Mouse (Mus musculus) neural tube, embryonic 12.5 days (tissue): ENCODE data around the gene Drd1. TPM values are rescaled to one million over a fixed set of nuclear protein-coding genes. Genes with fewer than 3 reads are reported as not detected.

ENCODE experiments used
- ATAC-seq: fragments of 200-750 bp; cut with Nextera tagmentation; 2 replicates; pipeline ENCODE4 v1.8.0; 2017; ENCODE audit warnings: low read depth, mild to moderate bottlenecking, moderate TSS enrichment, moderate library complexity; ENCODE audit not compliant: low FRiP score
- H3K27ac ChIP-seq: fragments of 300-500 bp; sonication (generic); 2 replicates; pipeline ENCODE4 v1.5.1; 2016
- H3K27me3 ChIP-seq: fragments of 300-500 bp; sonication (generic); replicated peaks from 2 replicates; pipeline ENCODE4 v1.6.1; 2016; ENCODE audit warnings: mild to moderate bottlenecking
- H3K36me3 ChIP-seq: fragments of 300-500 bp; sonication (generic); 2 replicates; pipeline ENCODE4 v1.6.1; 2016; ENCODE audit warnings: mild to moderate bottlenecking
- H3K4me1 ChIP-seq: fragments of 300-500 bp; sonication (generic); 2 replicates; pipeline ENCODE4 v1.6.1; 2016
- H3K4me2 ChIP-seq: fragments of 300-500 bp; sonication (generic); replicated peaks from 2 replicates; pipeline ENCODE4 v1.6.1; 2016; ENCODE audit warnings: mild to moderate bottlenecking
- H3K4me3 ChIP-seq: fragments of 300-500 bp; sonication (generic); 2 replicates; pipeline ENCODE4 v1.5.1; 2016
- H3K9ac ChIP-seq: fragments of 300-500 bp; sonication (generic); 2 replicates; pipeline ENCODE4 v1.6.1; 2016; ENCODE audit warnings: mild to moderate bottlenecking
- H3K9me3 ChIP-seq: fragments of 300-500 bp; sonication (generic); 2 replicates; pipeline ENCODE4 v1.6.1; 2016; ENCODE audit warnings: mild to moderate bottlenecking
- WGBS: fragments of 180-500 bp; shearing (Covaris S2); methylation state at CpG from one replicate; pipeline ENCODE4 v1.1.7; 2016; 5-methylcytosine and 5-hydroxymethylcytosine counted together
- polyA plus RNA-seq: library from polyadenylated mRNA; unstranded; fragments of >200 nt; fragmentation: Nextera tagmentation; extraction: Ambion mirVana; gene quantifications from 2 replicates; pipeline ENCODE4 v1.2.1, GENCODE M21; 2016

Drd1 gene
- polyA plus RNA-seq, 1 experiment from 2014 or later: 0.53 TPM

DNA sequence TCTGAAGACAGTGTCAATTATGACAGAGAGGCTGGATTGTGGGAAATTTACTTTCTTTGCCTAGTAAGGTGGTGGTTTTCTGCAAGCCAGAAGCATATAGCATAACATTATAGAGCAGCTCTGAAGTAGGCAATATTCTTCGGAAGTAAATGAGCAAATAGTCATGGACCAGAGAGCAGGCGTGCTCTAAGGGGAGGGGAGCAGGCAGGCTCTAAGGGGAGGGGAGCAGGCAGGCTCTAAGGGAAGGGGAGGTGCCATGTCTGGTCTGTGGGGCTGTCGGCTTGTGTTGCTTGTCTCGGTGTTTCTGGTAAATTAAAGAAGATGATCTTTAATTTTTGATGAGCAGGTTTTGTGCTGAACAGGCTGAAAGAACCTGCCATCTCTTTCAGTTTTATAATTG lies 28.7 kb upstream of the Drd1 start:
- H3K4me3 ChIP-seq: no peak overlapping the region
- H3K9ac ChIP-seq: no peak overlapping the region
- ATAC-seq: no peak
- H3K4me2 ChIP-seq: no peak overlapping the region
- peaks cover 35% of the 10 kb centered on the region for H3K36me3 ChIP-seq
- WGBS: 67% methylated on average over 4 of the region's 4 CpGs
- H3K27me3 ChIP-seq: no peaks in the 10 kb centered on the region
- H3K27ac ChIP-seq: no peak overlapping the region
- no peaks in the 10 kb centered on the region for H3K9me3 ChIP-seq
- no peaks in the 10 kb centered on the region; the same call in 1 of the 2 replicates for H3K4me1 ChIP-seq

- Histone ChIP-seq H3K4me2 (no peak overlapping the region), H3K4me3 (no peak overlapping the region), H3K9ac (no peak overlapping the region), H3K27ac (no peak overlapping the region), H3K27me3 (no peaks in the 10 kb centered on the region), H3K4me1 (no peaks in the 10 kb centered on the region; the same call in 1 of the 2 replicates), H3K9me3 (no peaks in the 10 kb centered on the region), H3K36me3 (peaks cover 23% of the 10 kb centered on the region)
- 85% methylated on average over 5 of the region's 5 CpGs for WGBS
- no peak for ATAC-seq
These were observed 27.4 kb upstream of the Drd1 start for GRCm38 (mm10) chr13:54082946-54083345.

GRCm38 (mm10) chr13:54080785-54081184 lies 25.3 kb upstream of the Drd1 start:
- no peaks in the 10 kb centered on the region for H3K27me3 ChIP-seq
- no peaks in the 10 kb centered on the region for H3K9me3 ChIP-seq
- H3K4me2 ChIP-seq: no peak overlapping the region
- no peak for ATAC-seq
- H3K36me3 ChIP-seq: peaks cover 5% of the 10 kb centered on the region; the same call in 1 of the 2 replicates
- WGBS: 91% methylated on average over 1 of the region's 1 CpGs
- no peaks in the 10 kb centered on the region; the same call in 1 of the 2 replicates for H3K4me1 ChIP-seq
- no peak overlapping the region for H3K4me3 ChIP-seq
- H3K27ac ChIP-seq: no peak overlapping the region
- H3K9ac ChIP-seq: no peak overlapping the region

- Histone ChIP-seq H3K9me3 (no peaks in the 10 kb centered on the region), H3K27me3 (no peaks in the 10 kb centered on the region), H3K27ac (no peak overlapping the region), H3K4me3 (no peak overlapping the region), H3K36me3 (no peaks in the 10 kb centered on the region), H3K4me1 (no peaks in the 10 kb centered on the region; the same call in 1 of the 2 replicates), H3K4me2 (no peak overlapping the region), H3K9ac (no peak overlapping the region)
- 82% methylated on average over 12 of the region's 12 CpGs for WGBS
- no peak for ATAC-seq
These were observed 24.6 kb upstream of the Drd1 start for GRCm38 (mm10) chr13:54079782-54080759.

DNA sequence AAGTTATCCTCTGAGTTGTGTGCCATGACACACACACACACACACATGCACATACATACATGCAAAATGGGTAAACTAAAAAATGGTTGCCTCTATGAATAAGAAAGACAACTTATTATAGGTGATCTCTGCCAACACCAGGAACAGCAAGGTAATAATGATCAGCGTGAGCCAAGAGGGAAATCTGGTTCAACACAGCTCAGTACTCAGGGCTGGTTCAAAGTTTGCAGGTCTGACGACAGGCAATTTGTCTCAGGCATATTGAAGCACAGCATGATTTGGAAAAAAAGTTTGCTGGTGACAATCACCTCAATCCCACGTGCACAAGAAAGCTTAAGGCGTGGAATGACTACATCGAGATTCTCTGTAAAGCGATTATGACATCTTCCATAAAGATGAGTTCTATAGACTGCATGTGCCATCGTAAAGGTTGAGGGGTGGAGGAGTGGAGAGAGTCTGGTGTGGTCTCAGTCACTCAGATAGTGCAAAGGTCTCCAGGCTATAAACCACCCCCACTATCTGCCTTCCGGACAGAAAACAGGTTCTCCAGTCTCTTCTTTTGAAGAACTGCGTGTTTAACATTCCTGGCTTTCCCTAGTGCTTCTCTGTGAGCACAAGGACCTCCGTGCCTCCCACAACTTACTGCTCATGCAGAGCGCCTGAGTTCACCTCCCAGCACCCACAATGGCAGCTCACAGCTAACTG lies 22.1 kb upstream of the Drd1 start:
- Histone ChIP-seq H3K36me3 (no peaks in the 10 kb centered on the region), H3K27ac (no peak overlapping the region), H3K9me3 (no peaks in the 10 kb centered on the region), H3K4me2 (no peak overlapping the region), H3K4me3 (no peak overlapping the region), H3K27me3 (no peaks in the 10 kb centered on the region), H3K4me1 (0 out of 2 replicates have a peak, but pooled peaks cover 9% of the 10 kb centered on the region), H3K9ac (no peak overlapping the region)
- WGBS: 84% methylated on average over 11 of the region's 11 CpGs
- ATAC-seq: no peak

- H3K27ac ChIP-seq: no peak overlapping the region
- no peak for ATAC-seq
- H3K4me2 ChIP-seq: no peak overlapping the region
- 93% methylated on average over 11 of the region's 11 CpGs for WGBS
- no peaks in the 10 kb centered on the region for H3K27me3 ChIP-seq
- H3K9me3 ChIP-seq: no peaks in the 10 kb centered on the region
- no peaks in the 10 kb centered on the region for H3K36me3 ChIP-seq
- no peak overlapping the region for H3K9ac ChIP-seq
- H3K4me1 ChIP-seq: peaks cover 15% of the 10 kb centered on the region; the same call in 1 of the 2 replicates
- no peak overlapping the region for H3K4me3 ChIP-seq
These were observed 21.4 kb upstream of the Drd1 start for GRCm38 (mm10) chr13:54076762-54077460.

DNA sequence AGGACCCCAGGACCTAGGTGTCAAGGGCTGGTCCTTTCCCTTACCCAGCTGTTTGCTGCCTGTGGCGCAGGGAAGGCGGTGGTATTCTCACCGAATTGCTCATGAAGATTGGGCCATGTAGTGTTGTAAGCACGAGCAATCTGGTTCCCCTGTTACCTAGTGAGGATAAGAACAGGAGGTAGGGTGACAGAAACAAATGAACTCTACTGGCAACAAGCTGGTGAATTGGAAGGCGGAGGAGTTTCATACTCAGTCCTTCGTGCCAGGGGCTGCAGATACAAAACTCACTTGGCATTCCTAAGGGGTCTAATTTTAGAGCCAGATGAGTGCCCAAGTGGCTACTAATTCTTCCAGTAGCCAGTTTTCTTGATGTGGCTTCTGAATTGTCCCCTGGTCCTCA lies 20.5 kb upstream of the Drd1 start:
- H3K9ac ChIP-seq: no peak overlapping the region
- H3K4me3 ChIP-seq: no peak overlapping the region
- H3K4me1 ChIP-seq: peaks cover 15% of the 10 kb centered on the region; the same call in 1 of the 2 replicates
- H3K27me3 ChIP-seq: no peaks in the 10 kb centered on the region
- no peak overlapping the region for H3K4me2 ChIP-seq
- WGBS: 96% methylated on average over 6 of the region's 6 CpGs
- no peak for ATAC-seq
- H3K36me3 ChIP-seq: no peaks in the 10 kb centered on the region
- no peaks in the 10 kb centered on the region for H3K9me3 ChIP-seq
- no peak overlapping the region for H3K27ac ChIP-seq

GRCm38 (mm10) chr13:54075416-54075815 lies 19.9 kb upstream of the Drd1 start:
- ATAC-seq: no peak
- no peaks in the 10 kb centered on the region for H3K36me3 ChIP-seq
- H3K27ac ChIP-seq: no peak overlapping the region
- 87% methylated on average over 2 of the region's 2 CpGs for WGBS
- no peaks in the 10 kb centered on the region for H3K9me3 ChIP-seq
- no peak overlapping the region for H3K4me3 ChIP-seq
- H3K4me2 ChIP-seq: no peak overlapping the region
- H3K27me3 ChIP-seq: no peaks in the 10 kb centered on the region
- H3K4me1 ChIP-seq: peaks cover 15% of the 10 kb centered on the region; the same call in 1 of the 2 replicates
- H3K9ac ChIP-seq: no peak overlapping the region

- no peak overlapping the region for H3K9ac ChIP-seq
- H3K4me2 ChIP-seq: peak overlapping the region; percentile 67
- no peaks in the 10 kb centered on the region for H3K27me3 ChIP-seq
- H3K27ac ChIP-seq: no peak overlapping the region
- ATAC-seq: no peak
- peaks cover 15% of the 10 kb centered on the region; the same call in 1 of the 2 replicates for H3K4me1 ChIP-seq
- H3K4me3 ChIP-seq: no peak overlapping the region
- no peaks in the 10 kb centered on the region for H3K9me3 ChIP-seq
- 84% methylated on average over 2 of the region's 2 CpGs for WGBS
- no peaks in the 10 kb centered on the region for H3K36me3 ChIP-seq
These were observed 18.0 kb upstream of the Drd1 start for GRCm38 (mm10) chr13:54073491-54073890.

GRCm38 (mm10) chr13:54073066-54073465 lies 17.6 kb upstream of the Drd1 start:
- Histone ChIP-seq H3K4me2 (peak overlapping the region; percentile 67), H3K27ac (no peak overlapping the region), H3K4me3 (no peak overlapping the region), H3K4me1 (peaks cover 15% of the 10 kb centered on the region; the same call in 1 of the 2 replicates), H3K9me3 (no peaks in the 10 kb centered on the region), H3K9ac (no peak overlapping the region), H3K27me3 (no peaks in the 10 kb centered on the region), H3K36me3 (no peaks in the 10 kb centered on the region)
- WGBS: 41% methylated on average over 1 of the region's 1 CpGs
- no peak for ATAC-seq

GRCm38 (mm10) chr13:54072526-54073057 lies 17.1 kb upstream of the Drd1 start:
- no peaks in the 10 kb centered on the region for H3K9me3 ChIP-seq
- peaks cover 15% of the 10 kb centered on the region; the same call in 1 of the 2 replicates for H3K4me1 ChIP-seq
- 36% methylated on average over 10 of the region's 10 CpGs for WGBS
- H3K27me3 ChIP-seq: no peaks in the 10 kb centered on the region
- H3K36me3 ChIP-seq: no peaks in the 10 kb centered on the region
- H3K4me3 ChIP-seq: peak overlapping the region; percentile 71
- no peak for ATAC-seq
- H3K9ac ChIP-seq: peak overlapping the region; percentile 84; the same call in 1 of the 2 replicates
- peak overlapping the region; percentile 67 for H3K4me2 ChIP-seq
- H3K27ac ChIP-seq: no peak overlapping the region
